Mouse (Mus musculus) mesoderm, embryonic 11.5 days (tissue): ENCODE results near the gene Atp2b2.

Source experiments
- DNase-seq: peaks from one replicate; pipeline ENCODE4 v3.0.0-alpha.2; 2012; ENCODE audit warnings: low read depth, low spot score

Atp2b2 gene

GRCm38 (mm10) chr6:113858317-113858716 is 184.1 kb downstream of the Atp2b2 start:
- no peak for DNase-seq

- DNase-seq, result no peak
Observed at GRCm38 (mm10) chr6:113857310-113857873, 185.0 kb downstream of the Atp2b2 start.

GRCm38 (mm10) chr6:113856790-113857189 is 185.6 kb downstream of the Atp2b2 start:
- DNase-seq, result no peak

GRCm38 (mm10) chr6:113856095-113856646 is 186.2 kb downstream of the Atp2b2 start:
- no peak for DNase-seq

GRCm38 (mm10) chr6:113855581-113855980 is 186.8 kb downstream of the Atp2b2 start:
- no peak for DNase-seq

GRCm38 (mm10) chr6:113852318-113852717 is 190.1 kb downstream of the Atp2b2 start:
- peak; percentile 93 for DNase-seq

- DNase-seq, result no peak
Observed at GRCm38 (mm10) chr6:113849819-113850218, 192.6 kb downstream of the Atp2b2 start.

GRCm38 (mm10) chr6:113848655-113849054 is 193.8 kb downstream of the Atp2b2 start:
- DNase-seq, result no peak

GRCm38 (mm10) chr6:113847092-113847491 is 195.3 kb downstream of the Atp2b2 start:
- DNase-seq, result no peak

GRCm38 (mm10) chr6:113843248-113843647 is 199.2 kb downstream of the Atp2b2 start:
- peak; percentile 56 for DNase-seq

GRCm38 (mm10) chr6:113838493-113838892 is 203.9 kb downstream of the Atp2b2 start:
- DNase-seq, result no peak

GRCm38 (mm10) chr6:113837740-113838139 is 204.7 kb downstream of the Atp2b2 start:
- DNase-seq, result no peak

GRCm38 (mm10) chr6:113836545-113836944 is 205.9 kb downstream of the Atp2b2 start:
- no peak for DNase-seq

- DNase-seq, result no peak
Observed at GRCm38 (mm10) chr6:113830463-113830862, 211.9 kb downstream of the Atp2b2 start.

GRCm38 (mm10) chr6:113827309-113827708 is 215.1 kb downstream of the Atp2b2 start:
- no peak for DNase-seq

GRCm38 (mm10) chr6:113822417-113822816 is 220.0 kb downstream of the Atp2b2 start:
- peak; percentile 30 for DNase-seq

GRCm38 (mm10) chr6:113816690-113817089 is 225.7 kb downstream of the Atp2b2 start:
- no peak for DNase-seq

GRCm38 (mm10) chr6:113811462-113811861 is 231.0 kb downstream of the Atp2b2 start:
- no peak for DNase-seq

- no peak for DNase-seq
Observed at GRCm38 (mm10) chr6:113810667-113811066, 231.7 kb downstream of the Atp2b2 start.

- no peak for DNase-seq
Observed at GRCm38 (mm10) chr6:113806241-113806640, 236.2 kb downstream of the Atp2b2 start.

- no peak for DNase-seq
Observed at GRCm38 (mm10) chr6:113801233-113801632, 241.2 kb downstream of the Atp2b2 start.

- DNase-seq, result no peak
Observed at GRCm38 (mm10) chr6:113799915-113800314, 242.5 kb downstream of the Atp2b2 start.

- peak; percentile 29 for DNase-seq
Observed at GRCm38 (mm10) chr6:113799349-113799748, 243.1 kb downstream of the Atp2b2 start.

- DNase-seq, result no peak
Observed at GRCm38 (mm10) chr6:113798921-113799320, 243.5 kb downstream of the Atp2b2 start.
